ENCODE assay signal across 13 mouse cellular contexts in the genomic region with DNA sequence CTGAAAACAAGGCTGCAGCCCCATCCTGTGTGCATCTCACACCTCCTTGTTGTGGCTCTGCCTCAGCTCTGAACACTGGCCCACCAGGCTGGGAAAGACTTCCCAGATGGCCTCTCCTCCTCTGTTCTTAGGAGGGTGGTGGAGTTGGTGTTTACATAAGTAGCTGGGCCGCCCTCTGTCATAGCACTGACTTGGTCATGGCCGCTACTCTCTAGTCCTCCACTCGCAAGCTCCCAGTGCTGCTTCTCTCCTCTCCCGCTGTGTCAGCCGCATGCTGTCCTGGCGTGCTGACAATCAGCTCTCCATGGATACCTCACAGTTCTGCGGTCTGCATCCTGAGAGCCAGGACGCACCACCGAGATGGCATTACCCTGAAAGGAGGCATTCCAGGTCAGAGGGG. TPM values are rescaled to one million over a fixed set of nuclear protein-coding genes. Genes with fewer than 3 reads are reported as not detected.
DNase-seq lines count a peak whose midpoint lies in the region; ATAC-seq and TF ChIP-seq lines count a peak whose summit lies in the region.
"Had no signal": no experiment of that assay in that cellular context is flagged by ENCODE, and none has a peak within 500 bp of the region (broad histone marks: within the 10 kb centered on the region; RNA-seq: fewer than 3 reads in every experiment).

No protein-coding gene starts in this region.

- H3K27ac ChIP-seq in forebrain, embryonic 10.5 days = peak overlapping the region; percentile 16; the same call in 1 of the 2 replicates
- no peak overlapping the region for H3K27ac ChIP-seq in forebrain, embryonic 12.5 days
- H3K27ac ChIP-seq in lung, embryonic 14.5 days (ENCODE audit: low read depth) = no peak overlapping the region
- no peak overlapping the region for H3K27ac ChIP-seq in lung, postnatal 0 days (ENCODE audit: low read length)
- H3K27ac ChIP-seq in intestine, embryonic 16.5 days (ENCODE audit: low read length) = no peak overlapping the region
- H3K27ac ChIP-seq in kidney, adult 2 months (ENCODE audit: insufficient read depth, low read depth, low read length) = no peak overlapping the region
- H3K27ac ChIP-seq: limb, embryonic 13.5 days; neural tube, embryonic 13.5 days had no signal

- H3K4me3 ChIP-seq in forebrain, embryonic 10.5 days = no peak overlapping the region
- no peak overlapping the region for H3K4me3 ChIP-seq in forebrain, embryonic 12.5 days (replicated peaks)
- no peak overlapping the region for H3K4me3 ChIP-seq in lung, embryonic 14.5 days (ENCODE audit: low read depth, low read length)
- H3K4me3 ChIP-seq in lung, postnatal 0 days (ENCODE audit: low read depth, low read length) = no peak overlapping the region
- no peak overlapping the region for H3K4me3 ChIP-seq in intestine, embryonic 16.5 days (ENCODE audit: low read length)
- no peak overlapping the region for H3K4me3 ChIP-seq in kidney, adult 2 months (ENCODE audit: insufficient read depth, low read depth, low read length)
- H3K4me3 ChIP-seq: limb, embryonic 13.5 days; neural tube, embryonic 13.5 days had no signal

- no peaks in the 10 kb centered on the region; the same call in 1 of the 2 replicates for H3K9me3 ChIP-seq in forebrain, embryonic 10.5 days
- H3K9me3 ChIP-seq in forebrain, embryonic 12.5 days = no peaks in the 10 kb centered on the region
- H3K9me3 ChIP-seq in lung, embryonic 14.5 days (ENCODE audit: low read depth, low read length) = no peaks in the 10 kb centered on the region
- no peaks in the 10 kb centered on the region for H3K9me3 ChIP-seq in lung, postnatal 0 days (ENCODE audit: low read length)
- no peaks in the 10 kb centered on the region; the same call in 1 of the 2 replicates for H3K9me3 ChIP-seq in intestine, embryonic 16.5 days (ENCODE audit: control insufficient read depth, low read length)

- TF ChIP-seq POLR2A in kidney, adult 2 months (IDR thresholded peaks at IDR 0.05; ENCODE audit: low read depth, low read length) = no peak

- H3K36me3 ChIP-seq in forebrain, embryonic 10.5 days (replicated peaks) = peaks cover 6% of the 10 kb centered on the region
- H3K36me3 ChIP-seq in forebrain, embryonic 12.5 days (replicated peaks) = 0 out of 2 replicates have a peak, but pooled peaks cover 2% of the 10 kb centered on the region
- H3K36me3 ChIP-seq in lung, embryonic 14.5 days (ENCODE audit: insufficient read depth) = no peaks in the 10 kb centered on the region
- H3K36me3 ChIP-seq in lung, postnatal 0 days (ENCODE audit: insufficient read depth, low read length) = no peaks in the 10 kb centered on the region; the same call in 1 of the 2 replicates
- peaks cover 2% of the 10 kb centered on the region; the same call in 1 of the 2 replicates for H3K36me3 ChIP-seq in intestine, embryonic 16.5 days (ENCODE audit: control insufficient read depth, insufficient read depth, low read length)
- H3K36me3 ChIP-seq in kidney, adult 2 months (ENCODE audit: control insufficient read depth, insufficient read depth, low read length) = no peaks in the 10 kb centered on the region
- H3K36me3 ChIP-seq: G1E had no signal

- DNase-seq in forebrain, embryonic 10.5 days (ENCODE audit: extremely low spot score, low spot score) = no peak
- peak; percentile 39 for DNase-seq in lung, embryonic 14.5 days
- no peak for DNase-seq in lung, postnatal 0 days (ENCODE audit: low spot score)
- peak; percentile 69 for DNase-seq in cerebellum, adult 9-10 months
- no peak for DNase-seq in kidney, adult 2 months
- no peak for DNase-seq in urinary bladder, postnatal 25 days (ENCODE audit: low spot score)
- DNase-seq: heart, adult 11 months; spleen, adult 18-20 months had no signal

- H3K4me2 ChIP-seq in forebrain, embryonic 12.5 days = no peak overlapping the region
- H3K4me2 ChIP-seq in lung, embryonic 14.5 days = no peak overlapping the region
- no peak overlapping the region for H3K4me2 ChIP-seq in lung, postnatal 0 days (replicated peaks; ENCODE audit: low read depth, low read length)
- H3K4me2 ChIP-seq in intestine, embryonic 16.5 days (ENCODE audit: low read depth, low read length) = no peak overlapping the region
- H3K4me2 ChIP-seq: limb, embryonic 13.5 days; neural tube, embryonic 13.5 days had no signal

- WGBS in forebrain, embryonic 10.5 days = 74% methylated on average over 9 of the region's 9 CpGs
- 72% methylated on average over 9 of the region's 9 CpGs for WGBS in forebrain, embryonic 12.5 days
- 53% methylated on average over 9 of the region's 9 CpGs for WGBS in lung, embryonic 14.5 days
- WGBS in lung, postnatal 0 days = 64% methylated on average over 9 of the region's 9 CpGs
- WGBS in intestine, embryonic 16.5 days = 60% methylated on average over 9 of the region's 9 CpGs
- 88% methylated on average over 9 of the region's 9 CpGs for WGBS in kidney, adult 2 months

- no peak for TF ChIP-seq EP300 in lung, postnatal 0 days (IDR thresholded peaks at IDR 0.05)

- H3K27me3 ChIP-seq in forebrain, embryonic 10.5 days (ENCODE audit: poor library complexity, severe bottlenecking) = no peaks in the 10 kb centered on the region
- H3K27me3 ChIP-seq in forebrain, embryonic 12.5 days = no peaks in the 10 kb centered on the region
- no peaks in the 10 kb centered on the region for H3K27me3 ChIP-seq in lung, embryonic 14.5 days (ENCODE audit: insufficient read depth, low read length)
- H3K27me3 ChIP-seq in lung, postnatal 0 days (replicated peaks; ENCODE audit: insufficient read depth, low read length) = no peaks in the 10 kb centered on the region
- no peaks in the 10 kb centered on the region for H3K27me3 ChIP-seq in intestine, embryonic 16.5 days (replicated peaks; ENCODE audit: control insufficient read depth, insufficient read depth, low read length)
- no peaks in the 10 kb centered on the region for H3K27me3 ChIP-seq in kidney, adult 2 months (replicated peaks; ENCODE audit: control insufficient read depth, insufficient read depth, low read length)
- H3K27me3 ChIP-seq: limb, embryonic 13.5 days; neural tube, embryonic 13.5 days had no signal

- peaks cover 40% of the 10 kb centered on the region for H3K4me1 ChIP-seq in forebrain, embryonic 10.5 days
- H3K4me1 ChIP-seq in forebrain, embryonic 12.5 days = peaks cover 14% of the 10 kb centered on the region
- no peaks in the 10 kb centered on the region for H3K4me1 ChIP-seq in lung, embryonic 14.5 days (ENCODE audit: insufficient read depth)
- H3K4me1 ChIP-seq in lung, postnatal 0 days (ENCODE audit: insufficient read depth, low read depth, low read length) = no peaks in the 10 kb centered on the region
- H3K4me1 ChIP-seq in intestine, embryonic 16.5 days (ENCODE audit: control insufficient read depth, insufficient read depth, low read length) = peaks cover 9% of the 10 kb centered on the region
- H3K4me1 ChIP-seq in kidney, adult 2 months (ENCODE audit: control insufficient read depth, insufficient read depth, low read length) = no peaks in the 10 kb centered on the region; the same call in 1 of the 2 replicates

- ATAC-seq in forebrain, embryonic 12.5 days (ENCODE audit: low FRiP score) = no peak
- ATAC-seq in lung, embryonic 14.5 days (ENCODE audit: insufficient read depth) = peak; percentile 70; the same call in 1 of the 2 replicates
- no peak for ATAC-seq in lung, postnatal 0 days
- ATAC-seq in intestine, embryonic 16.5 days = 0 out of 2 replicates have a peak, but pooled peaks have one; percentile 26

- H3K9ac ChIP-seq in forebrain, embryonic 12.5 days = no peak overlapping the region
- H3K9ac ChIP-seq in lung, embryonic 14.5 days = no peak overlapping the region
- no peak overlapping the region for H3K9ac ChIP-seq in lung, postnatal 0 days (replicated peaks; ENCODE audit: low read depth)
- H3K9ac ChIP-seq in intestine, embryonic 16.5 days (ENCODE audit: low read depth, low read length) = no peak overlapping the region
- H3K9ac ChIP-seq: limb, embryonic 13.5 days; neural tube, embryonic 13.5 days had no signal

- no peak for TF ChIP-seq CTCF in lung, embryonic 14.5 days (IDR thresholded peaks at IDR 0.05; ENCODE audit: low read depth)
- TF ChIP-seq CTCF in lung, postnatal 0 days (IDR thresholded peaks at IDR 0.05) = no peak
- TF ChIP-seq CTCF in kidney, adult 2 months (conservative IDR thresholded peaks at IDR 0.05; ENCODE audit: insufficient read depth, insufficient read length, low read depth, low read length) = no peak

RNA-seq across cellular contexts. Expression of a gene that starts 22.9 kb away (rescaled TPM):
- polyA plus RNA-seq in forebrain, embryonic 10.5 days (2016; fragmentation: Nextera tagmentation; extraction: Ambion mirVana) = 29.0 and 31.9 TPM in 2 replicates
- 30.0 and 34.0 TPM in 2 replicates for polyA plus RNA-seq in forebrain, embryonic 12.5 days (2016; fragmentation: Nextera tagmentation; extraction: Ambion mirVana)
- 97.1 and 99.2 TPM in 2 replicates for polyA plus RNA-seq in lung, embryonic 14.5 days (2014; fragmentation: Nextera tagmentation; extraction: Ambion mirVana)
- 127 and 148 TPM in 2 replicates for polyA plus RNA-seq in lung, postnatal 0 days (2015; fragmentation: Nextera tagmentation; extraction: Ambion mirVana)
- 80.5 and 86.7 TPM in 2 replicates for polyA plus RNA-seq in intestine, embryonic 16.5 days (2015; fragmentation: Nextera tagmentation; extraction: Ambion mirVana)
- 72.8 and 96.9 TPM in 2 replicates for polyA plus RNA-seq in kidney, adult 2 months (2012; rRNA removed)

Comparison
In these comparisons a context has a peak if more than half of its experiments do, and no peak if none do; other contexts are left out.
1. DNase-seq: peak in lung, embryonic 14.5 days (single experiment) and cerebellum, adult 9-10 months (single experiment); none in forebrain, embryonic 10.5 days (single experiment), lung, postnatal 0 days (single experiment), kidney, adult 2 months (single experiment) and urinary bladder, postnatal 25 days (single experiment).
2. ATAC-seq: peak in lung, embryonic 14.5 days (single experiment) and intestine, embryonic 16.5 days (single experiment); none in forebrain, embryonic 12.5 days (single experiment) and lung, postnatal 0 days (single experiment).